Mouse (Mus musculus) embryonic stem cell, embryonic (primary cell): ENCODE data around the gene Papolg.

Source experiments
- CTCF ChIA-PET, 4 experiments: fragments of 300-600 bp in 2 of 4; fragments of 350-600 bp in 2 of 4; sonication (Branson Sonifier 250); formaldehyde crosslinking; loops; one replicate each; lab custom pipeline; 2022; ENCODE audit warnings: inconsistent platforms in 2 of 4; lab: Charles Lee
- POLR2A ChIA-PET, 4 experiments: fragments of 300-600 bp in 2 of 4; fragments of 350-600 bp in 2 of 4; sonication (Branson Sonifier 250); formaldehyde crosslinking; loops; one replicate each; lab custom pipeline; 2022; ENCODE audit warnings: antibody characterized with exemption in 4 of 4, inconsistent platforms in 1 of 4; lab: Charles Lee

Papolg gene

GRCm38 (mm10) chr11:23818745-23819144 is 76.3 kb downstream of the Papolg start:
- ChIA-PET CTCF (no interaction called here), POLR2A (interaction anchor here in 1 of 4 experiments (0.7 to 0.8 kb wide), 2 partner anchors 17 to 49 kb away, joined by 3 to 4 read pairs; no protein-coding TSS in a partner anchor)
